Mouse (Mus musculus): ENCODE results near the gene Slc6a20b. TPM values are rescaled to one million over a fixed set of nuclear protein-coding genes. Genes with fewer than 3 reads are reported as not detected.
A peak's percentile ranks its signal among the peaks of the same experiment; 100 is the strongest.

Slc6a20b gene
- total and polyA plus RNA-seq, 2 experiments from 2014 or later, result 0.55 to 0.60 TPM

DNA sequence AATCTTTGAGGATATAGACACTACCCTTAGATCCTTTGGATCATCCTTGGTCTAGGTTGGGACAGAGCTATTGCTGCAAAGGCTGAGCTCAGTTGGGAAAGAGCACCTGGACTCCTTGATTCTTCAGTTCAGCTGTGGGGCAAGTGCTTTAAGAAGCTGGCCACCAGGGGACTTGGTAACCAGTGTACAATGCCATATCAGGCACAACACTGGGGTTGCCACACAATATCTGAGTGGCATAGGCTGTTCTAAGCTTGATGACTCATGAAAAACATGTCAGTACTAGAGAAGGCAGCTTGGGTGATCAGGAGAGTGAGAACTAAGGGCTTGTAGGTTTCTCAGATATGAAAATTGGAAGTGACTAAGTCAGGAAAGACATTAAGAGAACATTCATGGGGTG, 26.6 kb upstream of the Slc6a20b start:
- no peak for DNase-seq (ENCODE audit: low spot score)
- no peak for ATAC-seq (ENCODE audit: low FRiP score)
- Histone ChIP-seq H3K4me1 (ENCODE audit: insufficient read depth, low read length) (no peaks in the 10 kb centered on the region), H3K9me3 (ENCODE audit: low read length) (no peaks in the 10 kb centered on the region), H3K36me3 (ENCODE audit: insufficient read depth, low read length) (no peaks in the 10 kb centered on the region), H3K4me2 (ENCODE audit: low read depth, low read length, poor library complexity, severe bottlenecking) (no peak overlapping the region), H3K27ac (ENCODE audit: low read depth, low read length) (no peak overlapping the region), H3K27me3 (ENCODE audit: insufficient read depth, low read length) (no peaks in the 10 kb centered on the region), H3K4me3 (ENCODE audit: low read depth, low read length) (no peak overlapping the region), H3K9ac (replicated peaks; ENCODE audit: low read length, poor library complexity, severe bottlenecking) (no peak overlapping the region)
- no peak for TF ChIP-seq CTCF (IDR thresholded peaks at IDR 0.05)

- Histone ChIP-seq H3K4me3 (ENCODE audit: low read depth, low read length) (no peak overlapping the region), H3K9ac (replicated peaks; ENCODE audit: low read length, poor library complexity, severe bottlenecking) (no peak overlapping the region), H3K9me3 (ENCODE audit: low read length) (no peaks in the 10 kb centered on the region), H3K4me2 (ENCODE audit: low read depth, low read length, poor library complexity, severe bottlenecking) (no peak overlapping the region), H3K27me3 (ENCODE audit: insufficient read depth, low read length) (no peaks in the 10 kb centered on the region), H3K27ac (ENCODE audit: low read depth, low read length) (no peak overlapping the region), H3K36me3 (ENCODE audit: insufficient read depth, low read length) (no peaks in the 10 kb centered on the region), H3K4me1 (ENCODE audit: insufficient read depth, low read length) (no peaks in the 10 kb centered on the region)
- no peak for TF ChIP-seq CTCF (IDR thresholded peaks at IDR 0.05)
- WGBS, result 86% methylated on average over 3 of the region's 3 CpGs
- no peak for DNase-seq (ENCODE audit: low spot score)
- no peak for ATAC-seq (ENCODE audit: low FRiP score)
These were observed 25.1 kb upstream of the Slc6a20b start for GRCm38 (mm10) chr9:123657457-123657856.

DNA sequence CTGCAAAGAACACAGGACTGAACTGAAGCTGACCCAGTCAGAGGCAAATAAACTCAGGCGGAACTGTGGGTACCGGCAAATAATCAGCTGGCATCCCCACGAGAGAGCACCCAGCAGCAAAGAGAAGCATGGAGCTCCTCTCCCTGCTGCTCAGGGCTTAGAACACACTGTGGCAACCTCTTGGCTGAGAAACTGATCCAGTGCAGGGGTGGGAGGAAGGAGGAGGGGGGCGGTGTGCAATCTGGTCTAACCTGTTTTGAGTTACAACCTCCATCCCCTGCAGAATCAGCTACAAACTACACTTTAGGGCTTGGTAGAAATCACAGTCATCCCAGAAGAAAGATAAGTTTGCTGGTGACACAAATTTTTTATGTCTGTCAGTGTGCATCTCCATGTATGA, 19.0 kb upstream of the Slc6a20b start:
- no peak overlapping the region for H3K4me2 ChIP-seq (ENCODE audit: low read depth, low read length, poor library complexity, severe bottlenecking)
- DNase-seq (ENCODE audit: low spot score) (no peak), ATAC-seq (ENCODE audit: low FRiP score) (no peak)
- H3K4me1 ChIP-seq (ENCODE audit: insufficient read depth, low read length), result no peaks in the 10 kb centered on the region
- no peak overlapping the region for H3K4me3 ChIP-seq (ENCODE audit: low read depth, low read length)
- no peaks in the 10 kb centered on the region for H3K9me3 ChIP-seq (ENCODE audit: low read length)
- H3K36me3 ChIP-seq (ENCODE audit: insufficient read depth, low read length), result no peaks in the 10 kb centered on the region
- no peak overlapping the region for H3K27ac ChIP-seq (ENCODE audit: low read depth, low read length)
- H3K27me3 ChIP-seq (ENCODE audit: insufficient read depth, low read length), result no peaks in the 10 kb centered on the region
- 48% methylated on average over 4 of the region's 4 CpGs for WGBS
- no peak overlapping the region for H3K9ac ChIP-seq (replicated peaks; ENCODE audit: low read length, poor library complexity, severe bottlenecking)
- TF ChIP-seq CTCF (IDR thresholded peaks at IDR 0.05), result no peak

DNA sequence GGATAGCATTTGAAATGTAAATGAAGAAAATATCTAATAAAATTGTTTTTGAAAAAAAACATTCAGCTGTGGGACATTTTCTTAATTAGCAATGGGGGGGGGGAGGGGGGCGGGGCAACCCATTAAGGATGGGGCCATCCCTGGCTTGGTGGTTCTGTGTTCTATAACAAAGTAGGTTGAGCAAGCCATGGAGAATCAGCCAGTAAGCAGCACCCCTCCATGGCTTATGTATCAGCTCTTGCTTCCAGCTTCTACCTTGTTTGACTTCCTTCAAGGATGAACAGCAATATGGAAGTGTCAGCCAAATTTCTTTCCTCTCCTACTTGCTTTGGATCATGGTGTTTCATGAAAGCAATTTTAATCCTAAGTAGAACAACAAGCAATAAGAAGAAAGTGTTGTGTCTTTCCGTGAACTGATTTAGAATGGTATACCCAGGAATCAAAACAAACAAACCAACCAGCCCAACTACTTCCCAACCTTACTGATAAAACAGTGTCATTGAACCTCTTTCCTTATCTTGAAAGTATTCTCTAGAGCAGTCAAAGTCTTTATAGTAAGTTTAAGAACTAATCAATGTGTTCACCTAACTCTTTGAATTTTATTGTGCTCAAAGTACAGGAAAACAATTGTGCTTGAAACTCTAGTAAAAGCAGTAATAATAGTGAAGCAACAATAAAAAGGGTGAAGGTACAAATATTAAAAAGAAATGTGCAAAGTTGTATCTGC, 17.6 kb upstream of the Slc6a20b start:
- H3K36me3 ChIP-seq (ENCODE audit: insufficient read depth, low read length), result no peaks in the 10 kb centered on the region
- H3K27ac ChIP-seq (ENCODE audit: low read depth, low read length), result no peak overlapping the region
- TF ChIP-seq CTCF (IDR thresholded peaks at IDR 0.05), result no peak
- no peaks in the 10 kb centered on the region for H3K4me1 ChIP-seq (ENCODE audit: insufficient read depth, low read length)
- no peak for ATAC-seq (ENCODE audit: low FRiP score)
- no peak overlapping the region for H3K9ac ChIP-seq (replicated peaks; ENCODE audit: low read length, poor library complexity, severe bottlenecking)
- WGBS, result 64% methylated on average over 2 of the region's 2 CpGs
- H3K9me3 ChIP-seq (ENCODE audit: low read length), result no peaks in the 10 kb centered on the region
- no peak overlapping the region for H3K4me2 ChIP-seq (ENCODE audit: low read depth, low read length, poor library complexity, severe bottlenecking)
- H3K4me3 ChIP-seq (ENCODE audit: low read depth, low read length), result no peak overlapping the region
- H3K27me3 ChIP-seq (ENCODE audit: insufficient read depth, low read length), result no peaks in the 10 kb centered on the region
- no peak for DNase-seq (ENCODE audit: low spot score)

DNA sequence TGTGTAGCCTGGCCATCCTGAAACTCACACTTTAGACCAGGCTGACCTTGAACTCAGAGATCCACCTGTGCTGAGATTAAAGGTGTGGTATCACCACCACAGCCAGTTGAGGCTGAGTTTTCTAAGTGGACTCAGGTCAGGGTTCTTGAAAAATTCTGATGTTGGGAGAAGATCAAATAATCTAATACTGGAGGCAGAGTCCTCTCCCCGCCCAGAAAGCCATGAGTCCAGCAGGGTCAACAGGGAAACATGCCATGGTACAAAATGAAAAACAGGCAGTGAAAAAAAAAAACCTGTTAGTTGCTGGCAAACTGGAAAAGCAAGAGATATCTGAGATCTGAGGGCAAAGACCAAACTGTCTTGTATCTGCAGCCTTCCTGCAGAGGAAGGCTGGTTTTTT, 7.7 kb upstream of the Slc6a20b start:
- H3K9ac ChIP-seq (replicated peaks; ENCODE audit: low read length, poor library complexity, severe bottlenecking), result no peak overlapping the region
- no peaks in the 10 kb centered on the region for H3K4me1 ChIP-seq (ENCODE audit: insufficient read depth, low read length)
- no peaks in the 10 kb centered on the region for H3K36me3 ChIP-seq (ENCODE audit: insufficient read depth, low read length)
- DNase-seq (ENCODE audit: low spot score) (no peak), ATAC-seq (ENCODE audit: low FRiP score) (no peak)
- no peak overlapping the region for H3K27ac ChIP-seq (ENCODE audit: low read depth, low read length)
- no peaks in the 10 kb centered on the region for H3K9me3 ChIP-seq (ENCODE audit: low read length)
- no peak overlapping the region for H3K4me3 ChIP-seq (ENCODE audit: low read depth, low read length)
- 85% methylated on average over 1 of the region's 1 CpGs for WGBS
- no peak overlapping the region for H3K4me2 ChIP-seq (ENCODE audit: low read depth, low read length, poor library complexity, severe bottlenecking)
- H3K27me3 ChIP-seq (ENCODE audit: insufficient read depth, low read length), result no peaks in the 10 kb centered on the region
- TF ChIP-seq CTCF (IDR thresholded peaks at IDR 0.05), result no peak

DNA sequence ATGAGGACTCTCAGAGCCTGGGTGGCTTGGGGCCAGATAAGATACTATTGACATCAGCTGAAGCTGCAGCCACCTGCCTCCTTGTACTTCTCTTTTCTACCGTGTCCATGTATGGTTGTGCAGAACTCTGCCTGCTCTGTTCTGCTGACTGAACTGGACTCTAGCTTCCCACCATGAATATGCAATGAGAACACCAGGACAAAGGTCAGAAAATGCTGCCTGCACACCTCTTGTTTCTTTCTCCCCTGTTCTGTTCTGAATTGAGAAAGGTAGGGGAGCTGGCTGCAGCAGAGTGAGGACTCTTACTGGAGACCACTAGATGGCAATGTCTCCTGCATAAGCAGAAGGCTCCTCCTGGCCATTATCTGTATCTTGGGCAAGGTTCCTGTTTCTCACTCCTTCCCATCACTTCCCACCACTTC, 6.3 kb upstream of the Slc6a20b start:
- DNase-seq (ENCODE audit: low spot score), result peak; percentile 48
- no peak overlapping the region for H3K4me3 ChIP-seq (ENCODE audit: low read depth, low read length)
- H3K9me3 ChIP-seq (ENCODE audit: low read length), result no peaks in the 10 kb centered on the region
- no peak overlapping the region for H3K9ac ChIP-seq (replicated peaks; ENCODE audit: low read length, poor library complexity, severe bottlenecking)
- no peaks in the 10 kb centered on the region for H3K36me3 ChIP-seq (ENCODE audit: insufficient read depth, low read length)
- peak; percentile 78 for TF ChIP-seq CTCF (IDR thresholded peaks at IDR 0.05)
- no peak overlapping the region for H3K4me2 ChIP-seq (ENCODE audit: low read depth, low read length, poor library complexity, severe bottlenecking)
- H3K27ac ChIP-seq (ENCODE audit: low read depth, low read length), result no peak overlapping the region
- 0 out of 2 replicates have a peak, but pooled peaks have one; percentile 44 for ATAC-seq (ENCODE audit: low FRiP score)
- no peaks in the 10 kb centered on the region for H3K27me3 ChIP-seq (ENCODE audit: insufficient read depth, low read length)
- WGBS, result 83% methylated on average over 1 of the region's 1 CpGs
- no peaks in the 10 kb centered on the region for H3K4me1 ChIP-seq (ENCODE audit: insufficient read depth, low read length)
